Mouse (Mus musculus): Measurements from ENCODE around the gene Rab5if. TPM values are rescaled to one million over a fixed set of nuclear protein-coding genes. Genes with fewer than 3 reads are reported as not detected.
"Not testable (repeated sequence)": the region's sequence is repeated elsewhere in the genome, so short reads cannot be mapped to it uniquely, and the experiment has no call there.

The Rab5if gene
- 189 and 194 TPM in 2 replicates for polyA plus RNA-seq (2014; fragmentation: Nextera tagmentation; extraction: Ambion mirVana)

DNA sequence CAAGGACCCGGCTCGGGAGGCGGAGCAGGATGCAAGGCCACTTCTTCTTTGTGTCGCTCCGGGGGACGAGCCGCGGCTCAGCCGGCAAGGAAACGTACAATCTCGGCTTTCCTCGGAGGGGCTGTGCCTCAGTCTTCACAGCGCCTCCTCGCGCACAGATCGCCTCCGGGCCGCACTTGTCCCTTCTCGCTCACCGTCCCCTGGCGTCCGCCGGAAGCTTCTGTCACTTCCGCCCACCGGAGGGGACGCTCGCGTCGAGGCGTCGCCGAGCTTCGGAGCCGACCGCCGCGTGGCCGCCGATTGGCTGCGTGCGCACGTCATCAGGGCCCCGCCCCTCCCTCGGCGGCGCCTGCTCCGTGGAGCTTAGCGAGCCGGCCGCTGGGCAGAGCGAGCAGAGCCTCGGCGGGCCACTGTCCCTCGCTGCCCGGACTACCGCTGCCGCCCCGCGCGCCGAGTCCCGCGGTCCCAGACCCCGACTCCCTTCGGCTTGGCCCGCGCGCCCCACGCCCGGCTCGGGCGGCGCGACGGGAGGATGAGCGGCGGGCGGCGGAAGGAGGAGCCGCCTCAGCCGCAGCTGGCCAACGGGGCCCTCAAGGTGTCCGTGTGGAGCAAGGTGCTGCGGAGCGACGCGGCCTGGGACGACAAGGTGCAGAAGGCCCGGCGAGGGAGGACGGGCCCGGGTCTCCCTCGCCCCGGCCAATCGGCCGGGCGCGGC is at the start of gene Rab5if:
Rab5if (plus strand) TSS at position 357 of the 715 bp plus-strand sequence.
- peak; percentile 93 for ATAC-seq (ENCODE audit: insufficient number of reproducible peaks, insufficient read depth, low FRiP score, low read depth)
- H3K9ac ChIP-seq (ENCODE audit: low read length): peak within 1 kb of the TSS; percentile 93
- WGBS: under 1% methylated on average over 90 of the region's 98 CpGs

DNA sequence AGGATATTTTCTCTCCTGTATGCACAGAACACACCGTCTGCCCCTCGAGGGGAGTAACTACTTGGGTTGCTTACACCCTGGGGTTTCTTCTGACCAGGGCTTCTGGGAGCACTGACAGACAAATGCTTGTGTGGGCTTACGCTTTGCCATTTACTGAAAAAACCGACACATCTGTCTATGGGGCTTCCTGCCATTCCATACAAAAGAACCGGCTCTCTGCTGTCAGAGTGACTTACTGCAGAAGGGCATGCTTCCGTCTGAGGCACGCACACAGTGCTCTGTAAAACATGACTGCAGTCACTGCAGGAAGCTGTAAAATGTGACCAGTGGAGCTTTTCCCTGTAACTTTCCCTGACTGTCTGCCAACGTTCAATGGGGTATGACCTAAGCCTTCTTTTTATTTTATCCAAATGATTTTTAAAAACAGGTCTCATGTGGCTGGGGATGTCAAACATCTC is 48.6 kb upstream of the Rab5if start:
- peak overlapping the region; percentile 30; the same call in 1 of the 2 replicates for H3K9ac ChIP-seq (ENCODE audit: low read length)
- H3K36me3 ChIP-seq (ENCODE audit: control insufficient read depth, insufficient read depth, low read length): no peaks in the 10 kb centered on the region
- H3K4me1 ChIP-seq (ENCODE audit: control insufficient read depth in 2 of 2, insufficient read depth in 2 of 2, low read length in 2 of 2): peaks cover 9 to 21% of the 10 kb centered on the region in 2 experiments
- ATAC-seq (ENCODE audit: insufficient number of reproducible peaks, insufficient read depth, low FRiP score, low read depth): peak; percentile 78
- no peaks in the 10 kb centered on the region for H3K27me3 ChIP-seq (ENCODE audit: control insufficient read depth, insufficient read depth, low read length)
- 19% methylated on average over 8 of the region's 8 CpGs for WGBS
- H3K9me3 ChIP-seq (ENCODE audit: control insufficient read depth, low read length): no peaks in the 10 kb centered on the region
- no peak overlapping the region for H3K4me2 ChIP-seq (ENCODE audit: low read length)
- H3K27ac ChIP-seq (replicated peaks in 1 of 2; ENCODE audit: control insufficient read depth in 1 of 2, insufficient read depth in 1 of 2, low read depth in 2 of 2, low read length in 2 of 2): peak overlapping the region; percentile 53 to 74
- H3K4me3 ChIP-seq (ENCODE audit: control insufficient read depth in 1 of 2, insufficient read depth in 1 of 2, low read depth in 1 of 2, low read length in 2 of 2): no peak overlapping the region

More for the DNA sequence above, at the start of gene Rab5if:
- Histone ChIP-seq H3K27me3 (ENCODE audit: control insufficient read depth, insufficient read depth, low read length) (no peaks in the 10 kb centered on the region), H3K4me1 (ENCODE audit: control insufficient read depth in 2 of 2, insufficient read depth in 2 of 2, low read length in 2 of 2) (peaks cover 4 to 26% of the 10 kb centered on the region in 2 experiments; a peak in 3 of 4 replicates), H3K27ac (replicated peaks in 1 of 2; ENCODE audit: control insufficient read depth in 1 of 2, insufficient read depth in 1 of 2, low read depth in 2 of 2, low read length in 2 of 2) (peak within 1 kb of the TSS; percentile 93 to 94), H3K36me3 (ENCODE audit: control insufficient read depth, insufficient read depth, low read length) (peaks cover 45% of the 10 kb centered on the region), H3K9me3 (ENCODE audit: control insufficient read depth, low read length) (no peaks in the 10 kb centered on the region), H3K4me3 (ENCODE audit: control insufficient read depth in 1 of 2, insufficient read depth in 1 of 2, low read depth in 1 of 2, low read length in 2 of 2) (peak within 1 kb of the TSS; percentile 95), H3K4me2 (ENCODE audit: low read length) (peak within 1 kb of the TSS; percentile 89)

DNA sequence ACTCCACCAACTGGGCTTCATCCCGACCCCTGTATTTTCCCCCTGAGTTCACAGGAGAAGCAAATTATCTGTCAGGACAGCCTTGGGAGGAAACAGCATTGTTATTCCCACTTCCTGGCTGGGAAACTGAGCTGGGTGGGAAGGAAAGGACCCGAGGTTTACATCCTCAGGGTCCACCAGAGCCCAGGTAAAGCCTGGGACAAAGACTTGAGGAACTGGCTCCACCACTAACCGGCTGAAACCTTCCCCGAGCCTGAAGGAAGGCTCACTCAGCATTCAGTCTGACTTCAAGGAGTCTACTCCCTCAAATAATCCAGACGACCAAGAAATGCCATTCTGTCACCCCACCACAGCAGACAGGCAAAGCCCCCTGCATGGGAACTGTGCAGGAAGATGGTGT is 48.0 kb upstream of the Rab5if start:
- H3K27ac ChIP-seq (replicated peaks in 1 of 2; ENCODE audit: control insufficient read depth in 1 of 2, insufficient read depth in 1 of 2, low read depth in 2 of 2, low read length in 2 of 2): peak overlapping the region; percentile 53 to 74
- no peaks in the 10 kb centered on the region for H3K36me3 ChIP-seq (ENCODE audit: control insufficient read depth, insufficient read depth, low read length)
- no peak overlapping the region for H3K9ac ChIP-seq (ENCODE audit: low read length)
- no peak overlapping the region for H3K4me2 ChIP-seq (ENCODE audit: low read length)
- peaks cover 9 to 19% of the 10 kb centered on the region in 2 experiments for H3K4me1 ChIP-seq (ENCODE audit: control insufficient read depth in 2 of 2, insufficient read depth in 2 of 2, low read length in 2 of 2)
- ATAC-seq (ENCODE audit: insufficient number of reproducible peaks, insufficient read depth, low FRiP score, low read depth): no peak
- H3K27me3 ChIP-seq (ENCODE audit: control insufficient read depth, insufficient read depth, low read length): no peaks in the 10 kb centered on the region
- WGBS: 37% methylated on average over 5 of the region's 5 CpGs
- no peaks in the 10 kb centered on the region for H3K9me3 ChIP-seq (ENCODE audit: control insufficient read depth, low read length)
- no peak overlapping the region for H3K4me3 ChIP-seq (ENCODE audit: control insufficient read depth in 1 of 2, insufficient read depth in 1 of 2, low read depth in 1 of 2, low read length in 2 of 2)

DNA sequence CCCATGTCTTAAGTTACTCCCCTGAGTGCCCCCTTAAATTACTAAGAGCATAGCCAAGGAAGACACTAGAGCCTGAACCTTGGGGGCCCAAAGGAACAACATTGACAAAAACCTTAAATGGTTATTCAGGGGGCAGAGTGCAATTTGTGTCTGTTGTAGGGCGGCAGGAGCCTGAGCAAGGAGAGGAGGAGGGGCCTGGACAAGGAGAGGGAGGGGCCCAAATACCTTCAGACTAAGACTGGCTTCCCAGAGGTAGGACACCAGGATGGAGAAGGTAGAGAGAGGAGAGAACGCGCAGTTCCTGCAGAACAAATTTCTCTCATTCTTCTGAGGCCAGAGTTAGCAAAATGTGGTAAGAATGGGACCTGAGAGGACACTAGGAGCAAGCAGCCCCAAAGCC is 47.5 kb upstream of the Rab5if start:
- peaks cover 9 to 19% of the 10 kb centered on the region in 2 experiments for H3K4me1 ChIP-seq (ENCODE audit: control insufficient read depth in 2 of 2, insufficient read depth in 2 of 2, low read length in 2 of 2)
- 74% methylated on average over 3 of the region's 3 CpGs for WGBS
- H3K4me3 ChIP-seq (ENCODE audit: control insufficient read depth in 1 of 2, insufficient read depth in 1 of 2, low read depth in 1 of 2, low read length in 2 of 2): no peak overlapping the region
- peak overlapping the region in 1 of 2 experiments; percentile 53; a peak in 2 of 4 replicates for H3K27ac ChIP-seq (replicated peaks in 1 of 2; ENCODE audit: control insufficient read depth in 1 of 2, insufficient read depth in 1 of 2, low read depth in 2 of 2, low read length in 2 of 2)
- ATAC-seq (ENCODE audit: insufficient number of reproducible peaks, insufficient read depth, low FRiP score, low read depth): no peak
- no peaks in the 10 kb centered on the region for H3K27me3 ChIP-seq (ENCODE audit: control insufficient read depth, insufficient read depth, low read length)
- no peaks in the 10 kb centered on the region for H3K36me3 ChIP-seq (ENCODE audit: control insufficient read depth, insufficient read depth, low read length)
- no peaks in the 10 kb centered on the region for H3K9me3 ChIP-seq (ENCODE audit: control insufficient read depth, low read length)
- no peak overlapping the region for H3K9ac ChIP-seq (ENCODE audit: low read length)
- no peak overlapping the region for H3K4me2 ChIP-seq (ENCODE audit: low read length)

DNA sequence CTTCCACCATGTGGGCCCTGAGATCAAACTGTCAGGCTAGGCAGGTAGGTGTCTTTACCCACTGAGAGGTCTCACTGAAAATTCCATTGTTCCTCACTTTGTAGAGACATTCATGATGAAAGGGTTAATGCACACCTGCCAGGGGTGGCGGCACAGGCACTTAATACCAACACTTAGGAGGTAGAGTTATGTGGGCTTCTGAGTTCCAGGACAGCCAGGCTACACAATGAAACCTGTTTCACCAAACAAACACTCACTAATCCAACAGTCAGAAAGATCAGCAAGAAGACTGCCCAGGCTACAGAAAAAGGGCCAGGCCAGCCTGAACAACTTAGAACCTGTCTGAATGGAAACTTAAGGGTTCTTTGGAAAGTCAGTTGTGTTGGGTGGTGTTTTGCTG is 46.8 kb upstream of the Rab5if start:
- Histone ChIP-seq H3K36me3 (ENCODE audit: control insufficient read depth, insufficient read depth, low read length) (no peaks in the 10 kb centered on the region), H3K4me1 (ENCODE audit: control insufficient read depth in 2 of 2, insufficient read depth in 2 of 2, low read length in 2 of 2) (peaks cover 9 to 19% of the 10 kb centered on the region in 2 experiments), H3K9ac (ENCODE audit: low read length) (no peak overlapping the region), H3K4me2 (ENCODE audit: low read length) (no peak overlapping the region), H3K27ac (replicated peaks in 1 of 2; ENCODE audit: control insufficient read depth in 1 of 2, insufficient read depth in 1 of 2, low read depth in 2 of 2, low read length in 2 of 2) (no peak overlapping the region), H3K4me3 (ENCODE audit: control insufficient read depth in 1 of 2, insufficient read depth in 1 of 2, low read depth in 1 of 2, low read length in 2 of 2) (no peak overlapping the region), H3K27me3 (ENCODE audit: control insufficient read depth, insufficient read depth, low read length) (no peaks in the 10 kb centered on the region), H3K9me3 (ENCODE audit: control insufficient read depth, low read length) (no peaks in the 10 kb centered on the region)
- 75% methylated on average over 1 of the region's 1 CpGs for WGBS
- ATAC-seq (ENCODE audit: insufficient number of reproducible peaks, insufficient read depth, low FRiP score, low read depth): no peak

DNA sequence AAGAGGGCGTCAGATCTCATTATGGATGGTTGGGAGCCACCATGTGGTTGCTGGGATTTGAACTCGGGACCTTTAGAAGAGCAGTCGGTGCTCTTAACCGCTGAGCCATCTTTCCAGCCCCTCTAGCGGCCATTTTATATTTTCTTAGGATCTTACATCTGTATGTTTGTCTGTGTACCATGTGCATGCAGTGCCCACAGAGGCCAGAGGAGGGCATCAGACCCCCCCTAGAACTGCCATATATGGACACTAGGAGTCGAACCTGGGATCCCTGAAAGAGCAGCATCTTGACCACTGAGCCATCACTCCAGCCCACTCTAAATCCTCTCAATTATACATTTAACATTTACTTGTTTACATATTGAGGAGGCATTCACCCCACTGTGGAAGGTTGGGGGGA is 37.8 kb upstream of the Rab5if start:
- H3K4me3 ChIP-seq (ENCODE audit: control insufficient read depth in 1 of 2, insufficient read depth in 1 of 2, low read depth in 1 of 2, low read length in 2 of 2); H3K4me1 ChIP-seq (ENCODE audit: control insufficient read depth in 2 of 2, insufficient read depth in 2 of 2, low read length in 2 of 2); H3K9me3 ChIP-seq (ENCODE audit: control insufficient read depth, low read length); H3K27me3 ChIP-seq (ENCODE audit: control insufficient read depth, insufficient read depth, low read length); H3K27ac ChIP-seq (replicated peaks in 1 of 2; ENCODE audit: control insufficient read depth in 1 of 2, insufficient read depth in 1 of 2, low read depth in 2 of 2, low read length in 2 of 2); H3K9ac ChIP-seq (ENCODE audit: low read length); H3K4me2 ChIP-seq (ENCODE audit: low read length); H3K36me3 ChIP-seq (ENCODE audit: control insufficient read depth, insufficient read depth, low read length); ATAC-seq (ENCODE audit: insufficient number of reproducible peaks, insufficient read depth, low FRiP score, low read depth): not testable (repeated sequence)
- 82% methylated on average over 6 of the region's 6 CpGs for WGBS

DNA sequence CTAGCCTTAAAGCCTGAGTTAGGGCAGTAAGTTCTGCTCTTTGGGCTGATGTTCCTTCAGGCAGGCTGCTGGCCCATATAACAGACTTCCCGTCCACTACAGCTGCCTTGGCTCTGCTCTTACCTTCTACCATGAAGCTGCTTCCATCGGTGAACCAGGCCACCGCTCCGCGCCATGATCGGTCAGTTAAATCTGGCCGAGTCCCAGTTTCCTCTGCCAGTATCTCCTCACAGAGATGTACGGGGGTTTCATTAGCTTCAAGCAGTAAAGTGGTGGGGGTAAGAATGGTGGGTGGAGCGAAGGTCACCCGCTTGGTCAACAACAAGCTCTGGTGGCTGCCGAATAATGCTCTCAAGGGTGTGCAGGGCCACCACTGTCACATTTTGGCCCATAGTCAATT is 28.6 kb upstream of the Rab5if start:
- ATAC-seq (ENCODE audit: insufficient number of reproducible peaks, insufficient read depth, low FRiP score, low read depth): no peak
- Histone ChIP-seq H3K4me3 (ENCODE audit: control insufficient read depth in 1 of 2, insufficient read depth in 1 of 2, low read depth in 1 of 2, low read length in 2 of 2) (no peak overlapping the region), H3K9ac (ENCODE audit: low read length) (no peak overlapping the region), H3K4me1 (ENCODE audit: control insufficient read depth in 2 of 2, insufficient read depth in 2 of 2, low read length in 2 of 2) (peaks cover 3 to 8% of the 10 kb centered on the region in 2 experiments; a peak in 2 of 4 replicates), H3K9me3 (ENCODE audit: control insufficient read depth, low read length) (peaks cover 23% of the 10 kb centered on the region), H3K27me3 (ENCODE audit: control insufficient read depth, insufficient read depth, low read length) (no peaks in the 10 kb centered on the region), H3K4me2 (ENCODE audit: low read length) (no peak overlapping the region), H3K36me3 (ENCODE audit: control insufficient read depth, insufficient read depth, low read length) (peaks cover 74% of the 10 kb centered on the region), H3K27ac (replicated peaks in 1 of 2; ENCODE audit: control insufficient read depth in 1 of 2, insufficient read depth in 1 of 2, low read depth in 2 of 2, low read length in 2 of 2) (no peak overlapping the region)
- WGBS: 98% methylated on average over 11 of the region's 11 CpGs
